Mouse (Mus musculus): ENCODE results near the gene Akt3. TPM values are rescaled to one million over a fixed set of nuclear protein-coding genes. Genes with fewer than 3 reads are reported as not detected.

Akt3 gene
- 3.4 TPM in 2 replicates for polyA plus RNA-seq (2015; fragmentation: Nextera tagmentation; extraction: Ambion mirVana)

- WGBS = 2% methylated on average over 7 of the region's 32 CpGs
- Histone ChIP-seq H3K4me2 (ENCODE audit: low read length) (peak within 1 kb of the TSS; percentile 83), H3K27me3 (ENCODE audit: insufficient read depth, low read length) (no peaks in the 10 kb centered on the region), H3K36me3 (ENCODE audit: insufficient read depth, low read length) (no peaks in the 10 kb centered on the region), H3K4me3 (replicated peaks; ENCODE audit: low read depth, low read length) (peak within 1 kb of the TSS; percentile 98), H3K9ac (ENCODE audit: low read depth, low read length) (peak within 1 kb of the TSS; percentile 92), H3K4me1 (replicated peaks; ENCODE audit: insufficient read depth, low read length) (0 out of 2 replicates have a peak, but pooled peaks cover 3% of the 10 kb centered on the region), H3K9me3 (replicated peaks; ENCODE audit: low read length) (no peaks in the 10 kb centered on the region), H3K27ac (peak within 1 kb of the TSS; percentile 96)
- no peak for DNase-seq (ENCODE audit: low spot score)
- ATAC-seq (replicated peaks; ENCODE audit: low FRiP score, low read depth) = peak; percentile 44
- no peak for TF ChIP-seq CTCF (IDR thresholded peaks at IDR 0.05; ENCODE audit: low read depth)
Measured at GRCm38 (mm10) chr1:177258034-177258342, at the start of gene Akt3. Gene Akt3 (minus strand): TSS chr1:177258203.

GRCm38 (mm10) chr1:177307549-177307948, 49.5 kb upstream of the Akt3 start:
- ATAC-seq (replicated peaks; ENCODE audit: low FRiP score, low read depth) (no peak), DNase-seq (ENCODE audit: low spot score) (no peak)

GRCm38 (mm10) chr1:177298231-177298630, 40.2 kb upstream of the Akt3 start:
- Histone ChIP-seq H3K4me1 (replicated peaks; ENCODE audit: insufficient read depth, low read length) (no peaks in the 10 kb centered on the region), H3K9ac (ENCODE audit: low read depth, low read length) (no peak overlapping the region), H3K27me3 (ENCODE audit: insufficient read depth, low read length) (no peaks in the 10 kb centered on the region), H3K36me3 (ENCODE audit: insufficient read depth, low read length) (no peaks in the 10 kb centered on the region), H3K9me3 (replicated peaks; ENCODE audit: low read length) (no peaks in the 10 kb centered on the region), H3K4me2 (ENCODE audit: low read length) (no peak overlapping the region), H3K27ac (no peak overlapping the region), H3K4me3 (replicated peaks; ENCODE audit: low read depth, low read length) (no peak overlapping the region)
- no peak for ATAC-seq (replicated peaks; ENCODE audit: low FRiP score, low read depth)
- DNase-seq (ENCODE audit: low spot score) = no peak
- TF ChIP-seq CTCF (IDR thresholded peaks at IDR 0.05; ENCODE audit: low read depth) = no peak
- 94% methylated on average over 1 of the region's 1 CpGs for WGBS

More at GRCm38 (mm10) chr1:177307549-177307948, 49.5 kb upstream of the Akt3 start:
- Histone ChIP-seq H3K36me3 (ENCODE audit: insufficient read depth, low read length) (no peaks in the 10 kb centered on the region), H3K4me1 (replicated peaks; ENCODE audit: insufficient read depth, low read length) (no peaks in the 10 kb centered on the region), H3K9ac (ENCODE audit: low read depth, low read length) (no peak overlapping the region), H3K9me3 (replicated peaks; ENCODE audit: low read length) (no peaks in the 10 kb centered on the region), H3K4me3 (replicated peaks; ENCODE audit: low read depth, low read length) (no peak overlapping the region), H3K4me2 (ENCODE audit: low read length) (no peak overlapping the region), H3K27ac (no peak overlapping the region), H3K27me3 (ENCODE audit: insufficient read depth, low read length) (no peaks in the 10 kb centered on the region)
- TF ChIP-seq CTCF (IDR thresholded peaks at IDR 0.05; ENCODE audit: low read depth) = no peak
- 89% methylated on average over 11 of the region's 11 CpGs for WGBS

- ATAC-seq (replicated peaks; ENCODE audit: low FRiP score, low read depth) (no peak), DNase-seq (ENCODE audit: low spot score) (peak; percentile 2)
- no peaks in the 10 kb centered on the region for H3K36me3 ChIP-seq (ENCODE audit: insufficient read depth, low read length)
- H3K27ac ChIP-seq = no peak overlapping the region
- no peaks in the 10 kb centered on the region for H3K9me3 ChIP-seq (replicated peaks; ENCODE audit: low read length)
- no peak overlapping the region for H3K4me2 ChIP-seq (ENCODE audit: low read length)
- no peak overlapping the region for H3K4me3 ChIP-seq (replicated peaks; ENCODE audit: low read depth, low read length)
- TF ChIP-seq CTCF (IDR thresholded peaks at IDR 0.05; ENCODE audit: low read depth) = no peak
- H3K27me3 ChIP-seq (ENCODE audit: insufficient read depth, low read length) = no peaks in the 10 kb centered on the region
- 18% methylated on average over 3 of the region's 3 CpGs for WGBS
- H3K9ac ChIP-seq (ENCODE audit: low read depth, low read length) = no peak overlapping the region
- no peaks in the 10 kb centered on the region for H3K4me1 ChIP-seq (replicated peaks; ENCODE audit: insufficient read depth, low read length)
Measured at GRCm38 (mm10) chr1:177286764-177287163, 28.8 kb upstream of the Akt3 start.

GRCm38 (mm10) chr1:177281925-177282324, 23.9 kb upstream of the Akt3 start:
- DNase-seq (ENCODE audit: low spot score) = no peak
- TF ChIP-seq CTCF (IDR thresholded peaks at IDR 0.05; ENCODE audit: low read depth) = no peak

GRCm38 (mm10) chr1:177277361-177277760, 19.4 kb upstream of the Akt3 start:
- no peaks in the 10 kb centered on the region for H3K36me3 ChIP-seq (ENCODE audit: insufficient read depth, low read length)
- WGBS = 89% methylated on average over 5 of the region's 5 CpGs
- H3K9me3 ChIP-seq (replicated peaks; ENCODE audit: low read length) = no peaks in the 10 kb centered on the region
- DNase-seq (ENCODE audit: low spot score) (no peak), ATAC-seq (replicated peaks; ENCODE audit: low FRiP score, low read depth) (no peak)
- no peak for TF ChIP-seq CTCF (IDR thresholded peaks at IDR 0.05; ENCODE audit: low read depth)
- no peak overlapping the region for H3K9ac ChIP-seq (ENCODE audit: low read depth, low read length)
- no peaks in the 10 kb centered on the region for H3K4me1 ChIP-seq (replicated peaks; ENCODE audit: insufficient read depth, low read length)
- no peak overlapping the region for H3K27ac ChIP-seq
- H3K4me2 ChIP-seq (ENCODE audit: low read length) = no peak overlapping the region
- no peak overlapping the region for H3K4me3 ChIP-seq (replicated peaks; ENCODE audit: low read depth, low read length)
- H3K27me3 ChIP-seq (ENCODE audit: insufficient read depth, low read length) = no peaks in the 10 kb centered on the region

More at GRCm38 (mm10) chr1:177281925-177282324, 23.9 kb upstream of the Akt3 start:
- H3K4me3 ChIP-seq (replicated peaks; ENCODE audit: low read depth, low read length) = no peak overlapping the region
- H3K27ac ChIP-seq = no peak overlapping the region
- no peak for ATAC-seq (replicated peaks; ENCODE audit: low FRiP score, low read depth)
- no peak overlapping the region for H3K9ac ChIP-seq (ENCODE audit: low read depth, low read length)
- H3K4me1 ChIP-seq (replicated peaks; ENCODE audit: insufficient read depth, low read length) = no peaks in the 10 kb centered on the region
- no peaks in the 10 kb centered on the region for H3K36me3 ChIP-seq (ENCODE audit: insufficient read depth, low read length)
- H3K27me3 ChIP-seq (ENCODE audit: insufficient read depth, low read length) = no peaks in the 10 kb centered on the region
- H3K4me2 ChIP-seq (ENCODE audit: low read length) = no peak overlapping the region
- H3K9me3 ChIP-seq (replicated peaks; ENCODE audit: low read length) = no peaks in the 10 kb centered on the region

GRCm38 (mm10) chr1:177267645-177268044, 9.6 kb upstream of the Akt3 start:
- Histone ChIP-seq H3K4me2 (ENCODE audit: low read length) (no peak overlapping the region), H3K4me3 (replicated peaks; ENCODE audit: low read depth, low read length) (no peak overlapping the region), H3K9me3 (replicated peaks; ENCODE audit: low read length) (no peaks in the 10 kb centered on the region), H3K27me3 (ENCODE audit: insufficient read depth, low read length) (no peaks in the 10 kb centered on the region), H3K9ac (ENCODE audit: low read depth, low read length) (no peak overlapping the region), H3K27ac (no peak overlapping the region), H3K36me3 (ENCODE audit: insufficient read depth, low read length) (no peaks in the 10 kb centered on the region), H3K4me1 (replicated peaks; ENCODE audit: insufficient read depth, low read length) (no peaks in the 10 kb centered on the region)
- WGBS = 73% methylated on average over 1 of the region's 1 CpGs
- DNase-seq (ENCODE audit: low spot score) (no peak), ATAC-seq (replicated peaks; ENCODE audit: low FRiP score, low read depth) (no peak)
- TF ChIP-seq CTCF (IDR thresholded peaks at IDR 0.05; ENCODE audit: low read depth) = no peak

All from kidney, postnatal 0 days (tissue).